Mouse (Mus musculus): ENCODE results near the gene Anapc7. TPM values are rescaled to one million over a fixed set of nuclear protein-coding genes. Genes with fewer than 3 reads are reported as not detected.

Gene Anapc7
- polyA plus RNA-seq, 1 experiment from 2014 or later = 23.3 TPM

GRCm38 (mm10) chr5:122392227-122393004, 29.1 kb upstream of the Anapc7 start:
- Histone ChIP-seq H3K27ac (peak overlapping the region; percentile 74), H3K4me2 (peak overlapping the region; percentile 93), H3K9me3 (replicated peaks) (no peaks in the 10 kb centered on the region), H3K36me3 (peaks cover 24% of the 10 kb centered on the region), H3K4me1 (peaks cover 28% of the 10 kb centered on the region), H3K27me3 (replicated peaks) (no peaks in the 10 kb centered on the region), H3K4me3 (peak overlapping the region; percentile 86), H3K9ac (peak overlapping the region; percentile 88)
- peak; percentile 54 for ATAC-seq
- WGBS (ENCODE audit: insufficient replicate concordance) = 3% methylated on average over 19 of the region's 19 CpGs

- Histone ChIP-seq H3K4me2 (no peak overlapping the region), H3K4me1 (peaks cover 30% of the 10 kb centered on the region), H3K27me3 (replicated peaks) (no peaks in the 10 kb centered on the region), H3K9me3 (replicated peaks) (no peaks in the 10 kb centered on the region), H3K9ac (no peak overlapping the region), H3K36me3 (peaks cover 38% of the 10 kb centered on the region), H3K4me3 (no peak overlapping the region), H3K27ac (no peak overlapping the region)
- WGBS (ENCODE audit: insufficient replicate concordance) = 29% methylated on average over 2 of the region's 2 CpGs
- ATAC-seq = no peak
Observed at GRCm38 (mm10) chr5:122393887-122394286, 27.6 kb upstream of the Anapc7 start.

- peaks cover 67% of the 10 kb centered on the region for H3K36me3 ChIP-seq
- ATAC-seq = no peak
- WGBS (ENCODE audit: insufficient replicate concordance) = 60% methylated on average over 10 of the region's 10 CpGs
- H3K4me2 ChIP-seq = no peak overlapping the region
- no peak overlapping the region for H3K4me3 ChIP-seq
- no peaks in the 10 kb centered on the region for H3K9me3 ChIP-seq (replicated peaks)
- H3K27ac ChIP-seq = no peak overlapping the region
- peaks cover 32% of the 10 kb centered on the region for H3K4me1 ChIP-seq
- no peaks in the 10 kb centered on the region for H3K27me3 ChIP-seq (replicated peaks)
- no peak overlapping the region for H3K9ac ChIP-seq
Observed at GRCm38 (mm10) chr5:122396791-122397190, 24.7 kb upstream of the Anapc7 start.

GRCm38 (mm10) chr5:122397495-122397894, 24.0 kb upstream of the Anapc7 start:
- Histone ChIP-seq H3K9me3 (replicated peaks) (no peaks in the 10 kb centered on the region), H3K4me1 (peaks cover 30% of the 10 kb centered on the region), H3K4me3 (no peak overlapping the region), H3K27ac (no peak overlapping the region), H3K27me3 (replicated peaks) (no peaks in the 10 kb centered on the region), H3K9ac (no peak overlapping the region), H3K4me2 (no peak overlapping the region), H3K36me3 (peaks cover 74% of the 10 kb centered on the region)
- WGBS (ENCODE audit: insufficient replicate concordance) = 83% methylated on average over 8 of the region's 8 CpGs
- ATAC-seq = no peak

GRCm38 (mm10) chr5:122399871-122400270, 21.6 kb upstream of the Anapc7 start:
- H3K4me3 ChIP-seq = no peak overlapping the region
- H3K36me3 ChIP-seq = peaks cover 90% of the 10 kb centered on the region
- H3K27me3 ChIP-seq (replicated peaks) = no peaks in the 10 kb centered on the region
- H3K9ac ChIP-seq = no peak overlapping the region
- H3K27ac ChIP-seq = no peak overlapping the region
- 89% methylated on average over 8 of the region's 8 CpGs for WGBS (ENCODE audit: insufficient replicate concordance)
- H3K9me3 ChIP-seq (replicated peaks) = no peaks in the 10 kb centered on the region
- no peak overlapping the region for H3K4me2 ChIP-seq
- H3K4me1 ChIP-seq = peaks cover 9% of the 10 kb centered on the region
- ATAC-seq = no peak

- 78% methylated on average over 18 of the region's 18 CpGs for WGBS (ENCODE audit: insufficient replicate concordance)
- H3K27me3 ChIP-seq (replicated peaks) = no peaks in the 10 kb centered on the region
- no peaks in the 10 kb centered on the region for H3K9me3 ChIP-seq (replicated peaks)
- no peak overlapping the region for H3K4me3 ChIP-seq
- no peak overlapping the region for H3K4me2 ChIP-seq
- peak; percentile 36; the same call in 1 of the 2 replicates for ATAC-seq
- H3K27ac ChIP-seq = no peak overlapping the region
- H3K9ac ChIP-seq = no peak overlapping the region
- H3K36me3 ChIP-seq = peaks cover 94% of the 10 kb centered on the region
- H3K4me1 ChIP-seq = peaks cover 9% of the 10 kb centered on the region
Observed at GRCm38 (mm10) chr5:122400628-122401302, 20.7 kb upstream of the Anapc7 start.

GRCm38 (mm10) chr5:122401303-122401640, 20.2 kb upstream of the Anapc7 start:
- no peak overlapping the region for H3K27ac ChIP-seq
- ATAC-seq = 0 out of 2 replicates have a peak, but pooled peaks have one; percentile 36
- H3K4me3 ChIP-seq = no peak overlapping the region
- peaks cover 9% of the 10 kb centered on the region for H3K4me1 ChIP-seq
- WGBS (ENCODE audit: insufficient replicate concordance) = 37% methylated on average over 8 of the region's 8 CpGs
- H3K9me3 ChIP-seq (replicated peaks) = no peaks in the 10 kb centered on the region
- no peaks in the 10 kb centered on the region for H3K27me3 ChIP-seq (replicated peaks)
- peaks cover 99% of the 10 kb centered on the region for H3K36me3 ChIP-seq
- H3K4me2 ChIP-seq = no peak overlapping the region
- H3K9ac ChIP-seq = no peak overlapping the region

GRCm38 (mm10) chr5:122402160-122402559, 19.3 kb upstream of the Anapc7 start:
- Histone ChIP-seq H3K4me3 (no peak overlapping the region), H3K4me2 (no peak overlapping the region), H3K4me1 (peaks cover 9% of the 10 kb centered on the region), H3K9ac (no peak overlapping the region), H3K27ac (no peak overlapping the region), H3K36me3 (peaks cover 99% of the 10 kb centered on the region), H3K9me3 (replicated peaks) (0 out of 2 replicates have a peak, but pooled peaks cover 4% of the 10 kb centered on the region), H3K27me3 (replicated peaks) (no peaks in the 10 kb centered on the region)
- no peak for ATAC-seq
- 86% methylated on average over 13 of the region's 13 CpGs for WGBS (ENCODE audit: insufficient replicate concordance)

GRCm38 (mm10) chr5:122402772-122403171, 18.7 kb upstream of the Anapc7 start:
- Histone ChIP-seq H3K4me3 (no peak overlapping the region), H3K4me1 (peaks cover 9% of the 10 kb centered on the region), H3K9ac (no peak overlapping the region), H3K4me2 (no peak overlapping the region), H3K36me3 (peaks cover 98% of the 10 kb centered on the region), H3K9me3 (replicated peaks) (0 out of 2 replicates have a peak, but pooled peaks cover 4% of the 10 kb centered on the region), H3K27ac (no peak overlapping the region), H3K27me3 (replicated peaks) (no peaks in the 10 kb centered on the region)
- 77% methylated on average over 5 of the region's 5 CpGs for WGBS (ENCODE audit: insufficient replicate concordance)
- no peak for ATAC-seq

- Histone ChIP-seq H3K27me3 (replicated peaks) (no peaks in the 10 kb centered on the region), H3K9ac (no peak overlapping the region), H3K4me2 (no peak overlapping the region), H3K36me3 (peaks cover 93% of the 10 kb centered on the region), H3K9me3 (replicated peaks) (0 out of 2 replicates have a peak, but pooled peaks cover 4% of the 10 kb centered on the region), H3K4me3 (no peak overlapping the region), H3K27ac (no peak overlapping the region), H3K4me1 (peaks cover 6% of the 10 kb centered on the region)
- ATAC-seq = no peak
- WGBS (ENCODE audit: insufficient replicate concordance) = 93% methylated on average over 12 of the region's 12 CpGs
Observed at GRCm38 (mm10) chr5:122403362-122403761, 18.1 kb upstream of the Anapc7 start.

GRCm38 (mm10) chr5:122405537-122405936, 16.0 kb upstream of the Anapc7 start:
- no peak for ATAC-seq
- 86% methylated on average over 10 of the region's 10 CpGs for WGBS (ENCODE audit: insufficient replicate concordance)
- Histone ChIP-seq H3K27ac (no peak overlapping the region), H3K4me3 (no peak overlapping the region), H3K36me3 (peaks cover 85% of the 10 kb centered on the region), H3K4me2 (no peak overlapping the region), H3K9me3 (replicated peaks) (0 out of 2 replicates have a peak, but pooled peaks cover 4% of the 10 kb centered on the region), H3K27me3 (replicated peaks) (no peaks in the 10 kb centered on the region), H3K4me1 (peaks cover 6% of the 10 kb centered on the region), H3K9ac (no peak overlapping the region)

All from liver, embryonic 12.5 days (tissue).